Mouse (Mus musculus) brown adipose tissue, adult 24 weeks (tissue): ENCODE data around the gene Coq9. TPM values are rescaled to one million over a fixed set of nuclear protein-coding genes. Genes with fewer than 3 reads are reported as not detected.

Experiments used
- H3K27ac ChIP-seq: fragments of 200-500 bp; replicated peaks from 2 replicates; pipeline ENCODE4 v1.5.1; 2012; ENCODE audit warnings: low read depth, mild to moderate bottlenecking, low read length
- H3K4me1 ChIP-seq: fragments of 200-500 bp; 2 replicates; pipeline ENCODE4 v1.6.1; 2012; ENCODE audit warnings: low read length, mixed read lengths; ENCODE audit not compliant: control insufficient read depth, insufficient read depth, insufficient read length
- H3K4me3 ChIP-seq: fragments of 200-500 bp; 2 replicates; pipeline ENCODE4 v1.5.1; 2012; ENCODE audit warnings: low read depth, mild to moderate bottlenecking, low read length, moderate library complexity; ENCODE audit not compliant: insufficient read depth
- polyA plus RNA-seq: library from polyadenylated mRNA; stranded (reverse); fragments of >200 nt; gene quantifications from 2 replicates; pipeline ENCODE4 v1.2.4, GENCODE M21; 2012; ENCODE audit not compliant: missing spikeins, insufficient read depth, insufficient read length

Coq9 gene
- polyA plus RNA-seq, result 313 and 387 TPM in 2 replicates

DNA sequence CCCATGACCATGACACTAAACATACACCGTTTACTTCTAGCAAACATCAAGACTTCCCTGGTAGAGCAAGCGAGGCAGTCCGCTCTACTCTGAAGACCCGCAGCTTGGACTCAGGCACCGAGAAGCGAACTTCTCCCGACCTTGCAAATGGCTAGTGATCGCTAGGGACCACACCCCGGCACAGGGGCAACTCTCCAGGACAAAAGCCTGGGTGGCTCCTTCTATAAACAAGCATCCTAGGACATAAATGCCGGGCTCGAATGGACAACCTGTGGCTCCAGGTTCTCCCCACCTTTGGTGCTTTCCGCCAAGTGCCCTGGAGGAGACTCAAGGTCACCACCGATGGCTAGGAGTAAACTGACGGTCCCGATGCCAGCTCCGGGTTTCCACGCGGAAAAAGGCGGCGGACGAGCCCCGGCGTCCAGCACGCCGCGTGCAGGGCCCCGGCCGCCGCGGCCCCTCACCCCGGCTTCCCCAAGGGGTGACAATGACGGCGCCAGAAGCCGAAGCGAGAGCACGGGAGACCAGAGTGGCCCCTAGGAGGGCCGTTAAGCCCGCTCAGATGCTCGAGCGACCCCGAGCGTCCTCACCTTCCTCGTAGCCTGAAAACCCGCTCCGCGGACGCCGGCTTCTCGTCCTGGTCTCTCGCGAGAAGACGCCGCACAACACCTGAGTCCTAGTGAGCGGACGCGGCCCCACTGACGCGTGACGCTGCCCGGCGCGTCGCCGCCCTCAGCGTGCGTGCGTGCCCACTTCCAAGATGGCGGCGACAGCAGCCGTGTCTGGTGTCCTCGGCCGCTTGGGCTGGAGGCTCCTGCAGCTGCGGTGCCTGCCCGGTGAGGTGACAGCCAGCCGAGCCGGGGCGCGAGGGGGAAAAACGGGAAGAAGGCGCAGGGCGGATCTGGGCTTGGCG lies at the start of gene Coq9, which contains the start of gene Ciapin1:
Coq9 (plus strand) TSS at position 660 of the 913 bp plus-strand sequence.
Ciapin1 (minus strand) TSS at position 697 of the 913 bp plus-strand sequence.
- Histone ChIP-seq H3K4me1 (no peaks in the 10 kb centered on the region), H3K27ac (peak within 1 kb of the TSS; percentile 97), H3K4me3 (peak within 1 kb of the TSS; percentile 84)

DNA sequence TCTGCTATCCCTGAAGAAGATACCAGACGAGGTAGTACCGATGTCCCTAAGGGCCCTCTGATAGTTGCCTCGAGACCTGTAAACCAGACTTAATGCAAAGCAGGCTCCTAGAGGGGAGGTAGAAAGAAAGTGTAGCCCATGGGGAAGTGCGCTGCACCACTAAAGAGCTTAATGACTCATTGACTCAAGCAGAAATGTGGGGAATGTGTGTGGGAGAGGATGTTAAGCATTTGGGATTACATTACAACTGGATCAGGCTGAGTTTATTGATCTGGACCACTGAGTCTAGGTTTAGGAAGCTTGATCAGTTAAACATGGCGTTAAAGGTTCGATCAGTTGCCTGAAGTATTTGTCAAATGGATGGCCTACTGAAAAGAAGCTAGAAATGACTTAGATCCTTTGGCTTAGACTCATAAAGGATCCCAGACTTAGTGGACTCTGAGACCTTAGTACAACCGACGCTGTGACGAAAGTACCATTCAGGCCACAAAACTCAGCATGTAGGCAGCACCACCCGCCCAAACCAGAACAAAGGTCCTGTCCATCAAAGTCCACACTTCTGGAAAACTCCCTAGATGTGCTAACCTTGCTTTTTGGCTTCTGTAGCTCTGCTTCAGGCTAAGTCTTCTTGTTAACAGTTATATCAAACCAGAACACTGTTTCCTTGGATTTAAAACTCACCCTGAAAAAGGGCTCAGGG lies 48.7 kb upstream of the Coq9 start:
- Histone ChIP-seq H3K4me3 (no peak overlapping the region), H3K4me1 (peaks cover 13% of the 10 kb centered on the region), H3K27ac (no peak overlapping the region)

DNA sequence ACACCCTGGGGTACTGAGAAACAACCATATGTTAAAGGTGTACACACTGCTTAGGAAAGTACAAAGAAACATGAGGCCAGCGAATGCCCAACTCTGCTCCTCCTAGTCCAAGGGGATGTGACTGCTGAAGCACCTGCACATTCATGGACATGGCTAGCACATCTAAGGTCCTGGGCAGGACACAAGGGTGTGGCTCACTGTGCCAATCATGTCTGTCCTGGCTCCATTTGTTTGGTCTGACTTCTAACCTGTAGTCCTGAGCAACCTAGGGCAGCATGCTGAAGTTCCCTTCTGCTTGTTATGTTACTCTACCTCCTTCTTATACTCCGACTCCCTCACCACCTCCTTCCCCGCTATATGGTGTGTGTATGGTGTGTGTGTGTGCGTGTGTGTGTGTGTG lies 43.8 kb upstream of the Coq9 start:
- no peaks in the 10 kb centered on the region for H3K4me1 ChIP-seq
- no peak overlapping the region for H3K4me3 ChIP-seq
- H3K27ac ChIP-seq, result no peak overlapping the region

DNA sequence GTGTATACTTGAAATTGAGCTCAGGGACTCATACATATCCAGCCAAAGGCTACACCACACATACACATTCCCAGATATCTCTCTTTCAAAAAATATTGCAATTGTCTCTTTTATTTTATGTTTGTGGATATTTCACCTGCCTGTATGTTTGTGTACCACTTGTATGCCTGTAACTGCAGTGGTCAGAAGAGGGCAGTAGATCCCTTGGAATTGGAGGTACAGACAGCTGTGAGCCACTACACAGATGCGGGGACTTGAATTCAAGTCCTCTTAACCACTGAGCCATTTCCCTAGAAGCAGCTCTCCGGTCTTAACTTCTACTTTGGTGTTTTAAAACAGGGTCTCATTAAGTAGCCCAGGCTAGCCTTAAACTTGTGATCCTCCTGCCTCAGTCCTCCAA lies 43.3 kb upstream of the Coq9 start:
- Histone ChIP-seq H3K4me3 (no peak overlapping the region), H3K4me1 (no peaks in the 10 kb centered on the region), H3K27ac (no peak overlapping the region)

DNA sequence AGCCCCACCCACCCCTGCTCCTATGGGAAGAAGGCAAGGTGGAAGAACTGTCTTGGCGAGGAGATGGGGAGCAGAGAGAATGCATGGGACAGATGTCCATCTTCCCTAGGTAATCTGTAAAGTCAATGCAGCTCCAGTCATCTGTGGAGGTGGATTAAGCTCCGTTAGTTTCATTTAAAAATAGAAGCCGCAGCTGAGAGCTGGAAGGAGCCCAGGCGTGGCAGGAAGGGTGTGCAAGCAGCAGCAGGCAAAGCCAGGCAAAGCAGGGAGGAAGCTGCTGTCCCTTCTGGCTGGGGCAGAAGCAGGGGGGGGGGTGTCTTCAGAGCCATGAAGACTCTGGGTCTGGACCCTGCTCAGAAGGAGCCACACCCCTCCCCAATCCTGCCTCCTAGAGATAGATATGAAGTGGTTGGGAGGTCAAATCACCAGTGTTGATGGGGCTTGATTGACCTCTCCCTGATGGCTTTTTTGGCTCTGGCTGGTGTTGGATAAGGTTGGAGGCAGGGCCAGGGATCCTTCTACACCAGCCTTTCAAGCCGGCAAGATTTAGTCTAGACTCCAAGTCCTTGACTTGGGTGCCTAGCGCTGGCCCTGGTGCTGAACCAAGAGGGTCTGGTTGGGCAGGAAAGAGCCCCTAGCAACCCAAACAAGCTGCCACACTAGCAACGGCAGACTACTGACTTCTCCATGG lies 37.7 kb upstream of the Coq9 start:
- peaks cover 8% of the 10 kb centered on the region for H3K4me1 ChIP-seq
- H3K27ac ChIP-seq, result no peak overlapping the region
- no peak overlapping the region for H3K4me3 ChIP-seq

DNA sequence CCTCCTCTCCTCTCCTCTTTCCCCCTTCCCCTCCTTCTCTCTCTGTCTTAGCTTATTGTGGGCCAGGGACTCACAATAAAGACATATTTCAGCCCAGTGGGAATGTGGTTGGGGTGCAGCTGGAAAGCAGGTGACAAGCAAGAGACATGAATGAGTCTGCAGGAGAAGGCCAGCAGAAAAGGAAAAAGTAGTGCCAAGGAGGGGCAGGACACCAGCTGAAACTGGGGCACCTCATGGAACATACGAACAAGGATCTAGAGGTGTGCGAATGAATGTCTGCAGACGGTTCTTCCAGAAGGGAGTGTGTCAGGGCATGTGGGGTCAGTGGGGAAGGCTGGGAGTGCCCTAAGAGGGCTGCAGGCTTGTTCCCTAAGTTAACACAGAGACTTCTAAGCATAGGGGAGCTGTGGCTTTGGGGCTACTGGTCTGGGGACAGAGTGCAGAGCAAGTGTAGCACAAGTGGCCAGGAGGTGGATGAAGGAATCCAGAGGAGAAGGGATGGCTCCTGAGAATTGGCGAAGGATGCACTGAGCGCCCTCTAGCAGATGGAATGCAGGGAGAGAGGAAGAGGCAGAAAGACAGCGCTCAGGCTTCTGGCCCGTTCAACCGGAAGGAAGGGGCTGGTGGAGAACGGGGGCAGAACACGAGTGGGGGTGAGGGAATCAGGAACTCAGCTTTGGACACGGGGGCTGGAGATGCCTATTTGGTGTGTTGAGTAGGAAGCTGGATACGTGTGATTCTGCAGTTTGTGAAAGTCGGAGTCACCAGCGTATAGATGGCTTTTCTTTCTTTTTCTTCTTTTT lies 36.6 kb upstream of the Coq9 start:
- H3K27ac ChIP-seq, result no peak overlapping the region
- peaks cover 8% of the 10 kb centered on the region for H3K4me1 ChIP-seq
- H3K4me3 ChIP-seq, result no peak overlapping the region

DNA sequence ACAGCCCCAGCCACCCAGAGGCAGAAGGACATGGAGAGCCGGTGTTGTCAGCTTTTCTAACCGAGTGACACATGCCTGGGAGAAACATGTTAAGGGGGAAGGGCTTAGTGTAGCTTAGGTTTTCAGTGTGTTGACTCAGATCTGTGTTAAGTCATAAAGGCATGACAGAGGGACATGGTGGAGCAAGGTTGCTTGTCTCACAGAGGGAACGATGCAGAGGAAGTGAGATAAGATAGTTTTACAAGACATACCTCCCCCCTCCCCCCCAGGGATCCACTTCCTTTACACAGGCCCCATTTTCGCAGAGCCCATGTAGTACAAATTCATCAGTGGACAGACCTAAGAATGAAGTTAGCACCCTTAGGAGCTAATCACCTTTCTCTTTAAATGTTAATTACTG lies 35.7 kb upstream of the Coq9 start:
- peaks cover 8% of the 10 kb centered on the region for H3K4me1 ChIP-seq
- no peak overlapping the region for H3K4me3 ChIP-seq
- no peak overlapping the region for H3K27ac ChIP-seq

DNA sequence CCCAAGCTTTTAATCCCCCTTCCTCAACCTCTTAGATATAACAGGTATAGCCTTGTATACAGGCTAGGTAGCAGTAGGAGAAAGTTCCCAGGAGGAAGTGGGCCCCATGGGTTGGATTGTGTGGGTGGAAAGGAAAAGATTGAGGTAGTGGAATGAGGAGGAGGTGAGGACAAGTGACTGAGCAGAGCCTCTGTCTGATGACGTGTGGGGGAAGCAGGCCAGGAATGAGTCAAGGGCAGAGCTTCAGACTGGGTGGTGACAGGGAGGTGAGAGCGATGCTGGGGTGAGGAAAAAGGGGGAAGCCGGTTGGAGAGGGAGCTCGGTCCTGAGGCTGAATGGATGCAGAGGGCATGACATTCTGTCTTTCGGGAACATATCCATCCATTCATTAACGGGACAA lies 34.6 kb upstream of the Coq9 start:
- Histone ChIP-seq H3K4me1 (peaks cover 8% of the 10 kb centered on the region), H3K27ac (no peak overlapping the region), H3K4me3 (no peak overlapping the region)

DNA sequence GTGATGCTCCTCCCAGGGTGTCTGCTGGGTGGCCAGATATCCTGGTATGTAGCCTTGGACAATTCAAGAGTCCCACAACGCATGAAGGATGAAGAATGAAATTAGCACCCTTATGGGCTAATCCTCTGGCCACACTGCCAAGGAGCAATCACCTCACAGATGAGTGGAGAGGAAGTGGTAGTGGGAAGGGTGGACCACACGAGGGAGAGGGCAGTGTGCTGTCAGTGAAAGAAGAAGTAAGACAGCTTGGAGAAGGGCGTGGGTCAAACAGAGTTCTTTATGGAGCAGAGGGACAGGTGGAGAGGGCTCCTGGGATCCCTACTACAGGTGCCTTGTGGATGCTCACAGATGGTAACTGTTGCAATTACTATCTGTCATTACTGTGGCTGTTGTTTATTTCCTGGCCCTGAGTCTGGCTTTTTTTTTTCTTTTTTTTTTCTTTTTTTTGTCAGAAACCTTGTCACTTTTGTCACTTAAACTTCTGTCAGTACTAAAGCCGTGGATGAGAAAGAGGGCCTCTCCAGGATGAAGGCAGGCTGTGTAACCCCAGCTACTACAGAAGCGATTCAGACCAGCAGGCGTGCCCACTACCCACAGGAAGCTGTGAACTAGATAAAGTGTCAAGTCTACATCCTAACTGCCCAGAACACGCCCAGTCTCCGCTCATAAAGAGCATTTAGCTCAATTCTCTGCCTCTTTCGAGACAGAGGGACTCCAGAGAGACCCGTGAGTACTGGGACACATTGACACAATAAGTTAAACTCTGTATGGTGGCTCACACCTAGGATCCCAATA lies 33.4 kb upstream of the Coq9 start:
- Histone ChIP-seq H3K4me3 (no peak overlapping the region), H3K27ac (no peak overlapping the region), H3K4me1 (peaks cover 8% of the 10 kb centered on the region)

DNA sequence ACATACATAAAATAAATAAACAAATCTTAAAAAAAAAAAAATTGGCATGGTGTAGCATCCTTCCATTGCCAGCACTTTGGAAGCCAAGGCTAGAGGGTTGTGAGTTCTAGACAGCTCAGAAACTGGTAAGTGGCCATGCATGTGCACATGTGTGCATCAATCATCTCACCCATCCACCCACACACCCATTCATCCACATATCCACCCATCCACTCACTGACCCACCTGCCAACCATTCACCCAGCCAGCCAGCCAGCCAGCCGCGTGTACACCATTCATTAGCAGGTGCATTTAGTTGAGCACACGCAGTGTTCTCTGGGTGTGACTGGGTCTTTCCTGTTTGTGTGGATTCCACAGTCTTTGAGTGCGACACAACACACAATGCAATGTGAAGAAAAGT lies 32.3 kb upstream of the Coq9 start:
- no peak overlapping the region for H3K27ac ChIP-seq
- peaks cover 3% of the 10 kb centered on the region for H3K4me1 ChIP-seq
- H3K4me3 ChIP-seq, result no peak overlapping the region

DNA sequence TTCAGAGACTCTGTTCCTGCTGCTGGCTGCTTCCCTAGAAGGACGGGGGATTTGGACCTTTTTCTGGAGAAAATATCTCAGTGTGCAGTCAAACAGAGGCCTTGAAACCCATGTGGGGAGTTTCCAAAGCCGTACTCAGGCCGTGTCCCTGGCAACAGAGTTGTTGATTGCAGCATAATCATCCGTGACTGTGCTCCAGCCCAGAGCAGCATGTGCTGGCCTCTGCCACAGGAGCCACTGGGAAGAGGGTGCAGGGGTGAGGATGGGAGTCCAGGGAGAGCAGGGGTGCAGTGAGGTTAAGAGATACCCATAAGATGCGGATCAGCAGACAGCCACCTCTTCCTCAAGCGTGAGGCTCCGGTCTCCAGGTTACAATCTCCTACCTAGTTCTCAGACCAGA lies 30.6 kb upstream of the Coq9 start:
- Histone ChIP-seq H3K4me3 (no peak overlapping the region), H3K4me1 (no peaks in the 10 kb centered on the region), H3K27ac (no peak overlapping the region)

DNA sequence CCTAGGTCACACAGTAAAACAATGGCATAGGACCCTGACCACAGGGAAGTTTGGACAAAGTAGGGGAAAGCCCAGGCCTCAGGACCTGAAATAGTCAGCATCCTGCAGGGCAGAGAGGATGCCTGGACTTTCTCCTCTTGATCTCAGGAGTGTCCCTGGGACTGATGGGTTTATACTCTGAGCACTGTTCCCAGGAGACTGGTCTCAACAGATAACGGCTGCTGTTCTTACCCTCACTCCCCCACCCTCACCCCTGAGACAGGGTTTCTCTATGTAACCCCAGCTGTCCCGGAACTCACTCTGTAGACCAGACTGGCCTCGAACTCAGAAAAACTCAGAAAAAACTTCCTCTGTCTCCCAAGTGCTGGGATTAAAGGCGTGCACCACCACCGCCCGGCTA lies 29.7 kb upstream of the Coq9 start:
- no peak overlapping the region for H3K4me3 ChIP-seq
- no peaks in the 10 kb centered on the region for H3K4me1 ChIP-seq
- no peak overlapping the region for H3K27ac ChIP-seq

DNA sequence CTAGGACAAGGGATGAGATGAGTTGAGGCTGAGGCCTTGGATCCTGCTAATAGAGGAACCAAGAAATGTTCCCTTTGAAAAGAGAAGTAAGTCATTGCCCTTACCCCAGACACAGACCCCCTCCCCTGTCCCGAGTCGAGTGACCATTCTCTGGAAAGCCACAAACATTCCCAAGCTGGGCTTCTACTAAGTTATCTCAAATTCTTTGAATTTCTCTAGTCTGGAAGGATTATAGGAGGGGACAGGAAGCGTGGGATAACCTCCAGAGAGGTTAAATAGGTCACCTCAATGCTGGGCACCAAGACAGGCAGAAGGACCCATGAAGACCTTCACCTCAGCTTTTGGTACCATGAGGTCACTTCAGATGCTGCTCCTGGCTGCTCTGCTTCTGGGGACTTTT lies 28.0 kb upstream of the Coq9 start, which contains the start of gene Ccl17:
Ccl17 (plus strand) TSS at position 301 of the 400 bp plus-strand sequence.
- no peak within 1 kb of the TSS for H3K4me3 ChIP-seq
- H3K4me1 ChIP-seq, result no peaks in the 10 kb centered on the region
- H3K27ac ChIP-seq, result no peak within 1 kb of the TSS

DNA sequence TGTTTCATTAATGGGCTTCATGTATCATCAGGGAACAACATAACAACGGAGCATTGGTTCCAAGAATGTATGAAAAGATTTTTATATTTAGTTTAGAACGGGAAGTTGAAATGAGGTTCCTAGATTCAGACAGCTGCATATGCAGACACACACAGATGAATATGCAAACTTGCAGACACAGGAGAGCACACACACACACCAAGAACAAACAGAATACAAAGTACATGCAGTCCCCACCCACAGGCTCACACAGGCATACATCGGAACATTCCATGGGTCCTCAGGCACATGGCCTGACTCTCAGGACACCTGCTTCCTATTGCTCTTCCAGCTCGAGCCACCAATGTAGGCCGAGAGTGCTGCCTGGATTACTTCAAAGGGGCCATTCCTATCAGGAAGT lies 27.3 kb upstream of the Coq9 start:
- Histone ChIP-seq H3K27ac (no peak overlapping the region), H3K4me3 (no peak overlapping the region), H3K4me1 (no peaks in the 10 kb centered on the region)
